Mouse (Mus musculus) cerebellum, adult 9-10 months (tissue): ENCODE measurements around the gene Efcab12.
"Not testable (repeated sequence)": the region's sequence is repeated elsewhere in the genome, so short reads cannot be mapped to it uniquely, and the experiment has no call there.

ENCODE experiments used
- DNase-seq: peaks from one replicate; pipeline ENCODE4 v3.0.0; 2022

Efcab12 gene

DNA sequence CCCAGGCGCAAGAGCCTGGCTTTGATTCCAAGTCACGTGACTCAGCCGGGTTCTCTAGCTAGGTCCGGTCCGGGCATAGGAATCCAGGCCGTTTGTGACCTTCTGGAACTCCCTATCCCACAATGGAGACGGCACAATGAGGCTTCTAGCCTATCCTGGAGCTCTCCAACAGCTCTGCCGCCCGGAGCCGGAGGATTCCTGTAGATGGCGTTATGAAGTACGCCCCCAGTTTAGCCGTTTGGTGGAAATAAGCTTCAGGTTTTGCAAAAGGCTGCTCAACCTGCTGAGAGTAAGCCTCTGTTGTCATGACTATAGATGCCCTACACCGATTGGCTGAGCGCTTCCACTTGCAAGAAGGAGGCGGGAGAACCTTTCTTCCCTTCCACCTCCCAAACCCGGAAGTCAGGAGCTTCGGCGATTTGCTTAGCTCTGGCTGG is at the start of gene Efcab12:
Efcab12 (minus strand) TSS at position 252 of the 437 bp plus-strand sequence.
- peak; percentile 86 for DNase-seq

DNA sequence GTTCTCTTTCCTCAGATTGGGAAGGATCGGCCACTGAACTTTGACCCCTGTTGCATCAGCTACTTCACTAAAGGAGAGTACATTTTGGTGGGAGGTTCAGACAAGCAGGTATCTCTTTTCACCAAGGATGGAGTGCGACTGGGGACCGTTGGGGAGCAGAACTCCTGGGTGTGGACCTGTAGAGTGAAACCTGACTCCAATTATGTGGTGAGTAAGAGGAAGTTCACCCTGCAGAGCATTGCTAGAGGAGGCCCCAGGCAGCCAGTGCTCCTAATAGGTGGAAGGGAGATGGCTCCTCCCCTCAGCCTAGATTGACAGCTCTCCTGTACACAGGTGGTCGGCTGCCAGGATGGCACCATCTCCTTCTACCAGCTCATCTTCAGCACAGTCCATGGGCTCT is 48.7 kb upstream of the Efcab12 start:
- DNase-seq = no peak

DNA sequence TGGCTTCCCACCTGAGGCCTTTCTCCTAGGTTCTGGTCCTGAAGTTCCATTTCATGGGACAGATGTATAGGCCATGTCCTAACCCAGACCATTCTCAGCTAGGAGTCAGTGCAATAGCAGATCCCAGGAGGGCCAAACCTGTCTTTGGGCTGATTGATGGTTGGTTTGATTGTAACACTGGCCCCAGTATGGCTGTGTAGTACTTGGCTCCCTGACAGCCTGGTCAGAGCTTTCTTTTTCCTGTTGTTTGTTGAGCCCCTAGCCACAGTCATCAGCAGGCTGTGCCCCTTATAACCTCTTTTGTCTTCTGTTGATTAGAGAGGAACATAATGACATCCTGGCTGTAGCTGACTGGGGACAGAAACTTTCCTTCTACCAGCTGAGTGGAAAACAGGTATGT is 45.8 kb upstream of the Efcab12 start:
- DNase-seq = no peak

DNA sequence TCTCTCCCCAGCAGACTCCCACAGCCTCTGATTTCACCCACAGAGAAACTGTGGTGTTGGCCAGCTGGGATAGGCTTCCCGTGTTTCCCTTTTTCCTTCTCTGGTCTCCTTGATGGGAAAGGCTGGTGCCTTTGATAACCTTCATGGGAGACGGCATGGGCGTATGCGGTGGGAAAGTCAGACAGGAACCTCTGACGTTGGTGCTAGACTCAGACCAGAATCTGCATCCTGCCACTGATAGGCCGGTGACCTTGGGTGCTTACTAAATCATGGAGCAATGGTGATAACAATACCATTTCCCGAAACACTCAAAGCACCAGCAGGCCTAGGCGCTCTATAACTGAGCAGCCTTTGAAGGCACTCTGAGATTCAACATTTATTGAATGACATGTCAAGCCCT is 42.5 kb upstream of the Efcab12 start:
- no peak for DNase-seq

DNA sequence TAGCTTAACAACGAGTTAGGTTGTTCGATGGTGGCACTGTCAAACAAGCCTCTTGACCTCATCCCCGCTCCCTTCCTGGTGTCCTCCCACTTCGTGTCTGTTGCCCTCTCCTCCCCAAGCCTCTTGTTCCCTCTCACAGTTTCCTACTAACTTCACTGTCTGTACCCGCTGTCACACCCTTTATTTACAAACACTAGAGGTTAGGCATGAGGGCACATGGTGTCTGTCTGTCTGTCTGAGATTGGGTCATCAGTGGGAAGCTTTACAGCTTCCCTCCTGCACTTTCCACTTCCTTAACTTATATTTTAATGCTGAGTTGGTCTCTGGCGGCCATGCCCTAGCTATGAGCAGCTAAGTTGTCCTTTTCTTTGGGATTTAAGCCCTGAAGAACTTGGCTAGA is 41.5 kb upstream of the Efcab12 start:
- no peak for DNase-seq

DNA sequence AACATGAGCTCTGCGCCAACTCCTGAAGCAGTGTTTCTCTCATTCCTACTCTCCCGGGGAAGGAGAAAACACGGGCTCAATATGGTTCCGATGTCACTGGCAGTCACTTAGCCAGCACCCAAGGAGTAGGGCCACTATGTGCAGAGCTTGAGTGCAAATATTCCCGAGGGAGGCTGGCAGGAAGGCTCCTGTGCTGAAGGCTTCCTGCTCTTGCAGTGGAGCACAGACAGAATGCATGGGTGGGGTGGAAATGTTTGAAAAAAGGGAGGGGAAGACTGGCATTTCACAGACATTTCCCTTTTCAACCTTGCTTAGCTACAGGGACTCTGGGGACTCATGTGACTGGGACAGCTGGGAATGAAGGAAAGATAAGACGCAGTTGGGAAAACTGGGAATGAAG is 40.5 kb upstream of the Efcab12 start:
- no peak for DNase-seq

DNA sequence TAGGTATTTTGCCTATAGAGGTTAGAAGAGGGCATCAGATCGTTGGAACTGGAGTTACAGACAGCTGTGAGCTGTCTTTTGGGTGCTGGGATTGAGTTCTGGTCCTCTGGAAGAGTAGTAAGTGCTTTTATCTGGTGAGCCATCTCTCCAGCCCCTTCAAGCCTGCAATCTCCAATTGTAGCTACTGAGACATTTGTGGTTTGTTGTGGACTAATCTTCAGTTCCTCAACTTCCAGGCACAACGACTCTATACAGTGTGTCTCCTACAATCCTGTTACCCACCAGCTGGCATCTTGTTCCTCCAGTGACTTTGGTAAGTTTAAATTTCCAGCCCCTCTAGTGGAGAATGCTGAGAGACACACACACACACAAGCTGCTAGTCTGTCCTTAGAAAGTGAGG is 39.0 kb upstream of the Efcab12 start:
- DNase-seq = no peak

DNA sequence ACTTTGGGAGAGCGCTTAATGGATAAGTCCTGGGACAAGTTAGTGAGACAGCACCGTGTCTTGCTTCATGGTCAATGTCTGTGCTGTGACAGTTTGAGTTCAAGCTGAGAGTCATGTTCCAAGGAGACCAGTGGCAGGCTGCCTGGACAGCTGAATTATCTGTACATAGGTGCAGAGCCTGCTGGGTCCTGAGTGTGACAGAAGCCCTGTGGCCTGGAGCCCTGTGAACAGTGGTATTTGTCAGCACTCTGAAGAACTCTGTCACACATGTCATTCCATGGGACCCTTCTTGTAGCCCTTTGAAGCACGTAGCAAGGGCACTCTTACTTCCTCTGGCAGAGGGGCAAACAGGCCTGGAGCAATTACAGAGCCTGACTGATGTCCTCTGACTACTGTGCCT is 33.1 kb upstream of the Efcab12 start:
- not testable (repeated sequence) for DNase-seq

DNA sequence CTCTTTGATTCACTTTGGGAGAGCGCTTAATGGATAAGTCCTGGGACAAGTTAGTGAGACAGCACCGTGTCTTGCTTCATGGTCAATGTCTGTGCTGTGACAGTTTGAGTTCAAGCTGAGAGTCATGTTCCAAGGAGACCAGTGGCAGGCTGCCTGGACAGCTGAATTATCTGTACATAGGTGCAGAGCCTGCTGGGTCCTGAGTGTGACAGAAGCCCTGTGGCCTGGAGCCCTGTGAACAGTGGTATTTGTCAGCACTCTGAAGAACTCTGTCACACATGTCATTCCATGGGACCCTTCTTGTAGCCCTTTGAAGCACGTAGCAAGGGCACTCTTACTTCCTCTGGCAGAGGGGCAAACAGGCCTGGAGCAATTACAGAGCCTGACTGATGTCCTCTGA is 28.9 kb upstream of the Efcab12 start:
- DNase-seq = not testable (repeated sequence)

DNA sequence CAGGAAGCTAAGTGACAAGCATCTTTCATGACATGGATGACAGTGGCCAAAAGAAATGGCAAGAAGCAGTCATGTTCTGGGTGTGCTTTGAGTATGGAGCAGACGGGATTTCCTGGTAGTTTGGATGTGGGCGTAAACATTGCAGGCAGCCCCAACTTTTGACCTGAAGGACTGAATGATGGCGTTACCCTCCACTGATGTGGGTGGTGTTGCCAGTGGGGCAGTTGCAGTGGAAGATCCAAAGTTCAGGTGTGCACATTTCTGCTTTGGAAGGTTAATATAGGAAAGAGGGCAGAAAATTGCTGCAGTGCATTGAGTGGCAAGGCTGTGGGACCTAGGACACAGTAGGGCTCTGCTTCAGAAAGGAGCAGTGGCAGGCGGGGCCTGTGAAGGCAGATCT is 27.0 kb upstream of the Efcab12 start:
- no peak for DNase-seq

DNA sequence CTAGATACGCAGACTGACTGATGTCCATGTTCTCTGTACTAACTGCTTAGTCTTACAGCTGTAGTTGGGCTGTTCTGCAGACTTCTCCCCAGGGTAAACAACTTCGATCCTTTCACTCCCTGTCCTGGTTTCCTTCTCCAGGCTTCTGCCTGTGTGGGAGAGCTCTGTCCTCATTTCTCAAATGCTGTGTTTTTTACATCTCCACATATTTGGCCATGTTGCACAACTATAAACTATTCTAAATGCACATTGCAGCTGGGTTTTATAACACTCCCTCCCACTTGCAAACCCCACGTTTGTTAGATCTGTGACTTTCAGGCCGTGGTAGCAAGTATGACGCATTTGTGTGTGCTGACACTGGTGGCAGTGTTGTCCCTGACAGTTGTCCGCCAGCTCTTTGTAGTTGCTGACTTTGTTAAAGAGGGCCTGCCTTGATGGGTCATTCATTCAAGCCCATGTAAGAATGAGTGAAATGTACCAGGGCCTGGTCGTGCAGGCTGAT is 25.2 kb upstream of the Efcab12 start:
- DNase-seq = no peak

DNA sequence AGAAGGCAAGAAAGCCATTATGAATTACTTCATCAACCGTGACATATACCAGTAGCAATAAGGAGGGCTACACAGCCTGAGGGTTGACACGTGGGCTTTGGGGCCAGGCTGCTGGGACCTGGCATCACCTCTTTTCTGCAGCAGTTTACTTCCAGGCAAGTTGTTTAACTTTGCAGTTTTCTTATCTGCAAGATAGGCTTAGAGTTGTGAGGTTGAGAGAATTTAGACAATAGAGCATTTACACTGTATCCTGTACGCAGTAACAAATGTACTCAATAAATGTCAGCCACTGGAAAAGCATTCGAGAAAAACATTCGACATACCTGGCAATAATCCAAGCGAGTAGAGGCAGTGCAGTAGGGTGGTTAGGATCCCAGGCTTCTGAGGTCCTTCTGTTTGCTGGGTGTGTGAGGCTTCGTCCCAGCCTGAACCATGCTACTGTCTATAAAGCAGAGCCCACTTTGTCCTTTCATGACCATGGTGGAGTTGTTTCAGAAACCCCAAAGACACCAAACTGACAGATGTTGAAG is 21.9 kb upstream of the Efcab12 start:
- DNase-seq = no peak

DNA sequence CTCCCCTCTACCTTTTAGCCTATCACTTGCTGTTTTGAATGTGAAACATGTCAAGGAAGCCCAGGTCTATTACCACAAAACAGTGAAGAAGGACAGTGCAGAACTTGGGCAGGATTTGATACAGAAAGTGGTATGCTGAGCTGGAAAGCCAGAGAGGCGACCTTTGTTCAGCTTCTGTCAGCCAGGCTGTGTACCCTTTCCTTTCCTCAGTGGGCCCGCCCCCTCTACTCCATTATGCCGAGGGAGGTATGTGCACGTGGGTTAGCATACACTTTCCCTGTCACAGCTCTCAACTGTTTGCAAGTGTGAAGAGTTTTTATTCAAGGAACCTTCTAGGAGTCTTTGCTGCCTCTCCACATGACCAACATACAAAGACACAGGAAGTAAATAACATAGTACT is 21.0 kb upstream of the Efcab12 start:
- no peak for DNase-seq

DNA sequence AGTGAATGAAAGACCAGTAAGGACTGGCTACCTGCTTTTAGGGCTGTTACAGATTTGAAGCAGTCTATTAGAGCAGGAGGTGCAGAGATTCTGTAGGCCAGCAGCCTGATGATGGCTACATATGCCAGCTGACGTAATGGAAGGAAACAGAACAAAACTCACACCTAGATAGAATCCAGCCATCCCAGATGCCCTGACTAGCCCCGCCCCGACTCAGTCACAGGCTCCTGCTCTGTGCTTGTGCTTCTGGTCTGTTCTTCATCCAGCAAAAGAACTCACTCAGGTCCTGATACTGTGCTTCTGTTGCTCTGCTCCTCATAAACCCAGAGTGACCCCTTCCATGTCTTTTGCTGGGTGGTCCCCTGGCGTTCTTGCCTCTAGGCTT is 18.1 kb upstream of the Efcab12 start:
- DNase-seq = no peak

DNA sequence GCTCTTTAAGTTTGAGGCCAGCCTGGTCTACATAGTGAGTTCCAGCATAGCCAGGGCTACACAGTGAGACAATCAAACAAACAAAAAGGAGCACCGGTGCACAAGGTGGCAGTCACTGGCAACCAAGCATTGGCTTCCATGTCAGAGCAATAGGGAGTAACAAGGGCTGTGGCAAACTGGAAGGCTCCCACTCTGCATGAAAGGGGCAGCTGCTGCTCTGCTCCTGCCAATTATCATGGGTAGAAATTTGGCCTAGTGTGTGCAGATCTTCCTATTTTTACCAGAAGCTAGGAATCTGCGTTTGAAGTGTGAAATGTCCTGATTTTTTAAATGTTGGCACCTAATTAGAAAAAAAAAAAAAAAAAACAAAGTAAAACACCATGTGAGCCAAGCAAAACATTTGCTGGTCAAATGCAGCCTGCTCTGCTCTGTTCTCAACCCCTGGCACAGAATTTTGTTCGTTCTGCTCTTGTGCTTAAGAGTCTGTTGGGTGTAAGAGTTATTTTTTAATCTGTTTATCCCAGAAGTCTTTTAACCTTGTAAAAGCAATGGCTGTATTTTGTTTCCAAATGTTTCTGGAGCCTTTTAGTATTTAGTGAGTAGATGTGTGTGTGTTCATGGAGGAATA is 17.6 kb upstream of the Efcab12 start:
- no peak for DNase-seq

DNA sequence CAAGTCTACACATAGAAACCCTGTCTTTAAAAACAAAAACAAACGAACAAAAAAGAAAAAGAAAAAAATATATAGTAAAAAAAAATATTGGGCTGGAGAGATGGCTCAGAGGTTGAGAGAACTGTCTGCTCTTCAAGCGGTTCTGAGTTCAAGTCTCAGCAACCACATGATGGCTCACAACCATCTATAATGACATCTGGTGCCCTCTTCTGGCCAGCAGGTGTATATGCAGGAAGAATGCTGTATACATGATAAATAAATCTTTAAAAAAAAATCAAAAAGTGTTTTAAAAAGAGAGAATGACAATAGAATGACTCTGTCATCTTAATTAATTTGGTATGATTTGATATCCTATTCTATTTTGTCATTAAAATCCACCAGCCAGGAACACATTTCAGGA is 16.2 kb upstream of the Efcab12 start:
- peak; percentile 31 for DNase-seq

DNA sequence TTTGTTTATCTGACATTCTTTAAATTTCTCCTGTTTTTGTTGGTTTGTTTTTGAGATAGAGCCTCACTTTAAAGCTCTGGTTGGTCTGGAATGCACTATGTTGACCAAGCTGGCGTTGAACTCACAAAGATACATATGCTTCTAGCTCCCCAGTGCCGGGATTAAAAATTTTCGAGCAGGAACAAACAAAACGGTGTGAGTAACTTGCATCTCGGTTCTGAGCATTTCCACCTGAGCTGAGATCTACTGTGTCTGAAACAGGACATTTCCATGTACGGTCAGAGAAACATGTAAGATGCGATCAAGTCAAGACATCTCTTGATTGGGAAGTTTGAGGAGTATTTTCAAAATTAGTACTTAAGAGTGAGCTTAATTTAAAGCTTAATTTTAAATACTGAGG is 15.8 kb upstream of the Efcab12 start:
- DNase-seq = peak; percentile 32

DNA sequence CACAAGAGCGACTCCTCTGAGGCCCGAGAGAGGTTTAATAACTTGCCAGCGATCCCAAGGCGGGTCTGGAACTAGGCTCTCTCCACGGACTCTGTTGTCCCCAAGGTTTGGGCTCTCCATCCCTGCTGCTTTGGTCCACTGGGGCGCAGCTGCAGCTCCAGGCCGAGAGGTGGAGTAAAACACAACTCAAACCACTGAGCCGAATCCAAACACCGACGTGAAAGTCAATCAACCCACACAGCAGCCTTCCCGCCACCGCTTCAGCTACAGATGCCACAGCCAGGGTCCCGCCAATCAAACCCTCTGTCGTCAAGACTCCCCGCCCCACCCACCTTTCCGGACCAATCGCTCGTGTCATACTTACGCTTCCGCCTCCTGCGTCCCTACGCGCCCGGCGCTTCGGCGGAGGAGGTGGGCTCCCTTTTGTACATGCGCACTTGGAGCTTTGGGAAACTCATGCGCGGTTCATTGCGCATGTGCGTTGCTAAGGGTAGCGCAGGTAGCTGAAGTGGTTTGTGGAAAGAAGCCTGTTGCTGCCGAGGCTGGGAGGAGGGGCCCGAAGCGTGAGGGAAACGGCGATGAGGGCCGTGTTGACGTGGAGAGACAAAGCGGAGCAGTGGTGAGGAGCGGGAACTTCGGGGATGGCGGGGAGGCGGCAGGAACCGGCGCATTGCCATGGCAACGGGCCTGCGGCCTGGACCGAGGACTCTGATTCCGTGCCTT is 15.0 kb upstream of the Efcab12 start, which contains the start of the genes Mbd4 and Ift122:
Mbd4 (minus strand) TSS at position 281 of the 723 bp plus-strand sequence.
Ift122 (plus strand) TSS at position 380 of the 723 bp plus-strand sequence.
- DNase-seq = peak; percentile 98

DNA sequence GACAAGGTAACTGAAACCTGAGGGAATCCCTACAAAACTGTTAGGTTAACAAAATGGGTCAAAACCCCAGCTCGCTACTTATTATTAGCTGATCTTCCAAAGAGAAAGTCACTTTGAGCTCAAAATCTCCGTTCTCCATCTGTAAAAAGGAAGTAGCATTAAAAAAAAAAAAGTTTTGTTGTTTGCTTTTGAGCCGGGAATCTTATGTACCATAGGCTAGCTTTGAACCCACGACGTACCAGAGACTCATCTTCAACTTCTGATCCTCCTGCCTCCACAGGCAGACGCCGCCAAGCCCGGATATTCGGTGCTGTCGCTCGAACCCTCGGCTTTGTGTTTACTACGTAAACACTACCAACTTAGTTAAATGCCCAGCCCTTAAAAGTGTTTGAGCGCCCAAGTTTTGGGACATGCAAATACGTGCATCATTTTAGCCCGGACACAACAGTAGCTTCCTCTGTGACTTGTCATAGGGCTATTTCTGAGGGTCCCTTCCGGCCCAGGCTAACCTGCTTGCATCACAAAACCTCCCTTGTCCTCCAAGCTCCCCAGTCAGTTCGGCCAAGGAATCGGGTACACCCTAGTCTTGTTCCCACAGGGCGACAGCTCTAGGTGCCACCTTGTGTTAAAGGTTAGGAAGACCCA is 14.4 kb upstream of the Efcab12 start:
- DNase-seq = no peak

DNA sequence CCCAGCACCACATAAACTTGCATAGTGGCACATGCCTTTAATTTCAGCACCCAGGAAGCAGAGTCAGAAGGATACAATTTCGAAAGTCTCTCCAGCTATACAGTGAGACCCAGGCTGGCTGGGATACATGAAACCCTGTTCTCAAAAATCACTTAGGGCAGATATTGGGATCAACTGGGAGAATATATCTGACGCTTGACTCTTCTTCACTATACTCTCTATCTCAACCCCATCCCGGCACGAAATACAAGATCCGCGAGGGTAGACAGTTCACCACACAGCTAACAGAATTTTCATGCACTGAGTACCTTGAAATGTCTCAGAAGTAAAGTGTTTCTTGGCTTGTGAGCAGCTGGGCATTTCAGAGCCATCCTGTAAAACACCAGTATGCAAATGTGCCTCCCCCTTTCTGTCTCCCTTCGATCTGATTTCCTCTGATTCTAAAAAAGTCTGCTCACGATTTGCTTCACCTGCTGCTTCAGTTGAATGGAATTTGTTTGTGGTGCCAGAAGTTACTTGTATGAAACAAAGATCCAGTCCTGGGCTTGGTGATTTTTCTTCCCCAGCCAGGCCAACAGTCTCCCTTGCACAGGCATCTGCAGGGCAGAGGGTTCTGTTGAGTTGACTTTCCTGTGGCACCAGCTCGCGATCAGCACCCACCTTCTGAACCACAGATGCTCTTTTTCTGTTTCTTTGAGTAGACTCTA is 10.5 kb upstream of the Efcab12 start:
- DNase-seq = no peak

DNA sequence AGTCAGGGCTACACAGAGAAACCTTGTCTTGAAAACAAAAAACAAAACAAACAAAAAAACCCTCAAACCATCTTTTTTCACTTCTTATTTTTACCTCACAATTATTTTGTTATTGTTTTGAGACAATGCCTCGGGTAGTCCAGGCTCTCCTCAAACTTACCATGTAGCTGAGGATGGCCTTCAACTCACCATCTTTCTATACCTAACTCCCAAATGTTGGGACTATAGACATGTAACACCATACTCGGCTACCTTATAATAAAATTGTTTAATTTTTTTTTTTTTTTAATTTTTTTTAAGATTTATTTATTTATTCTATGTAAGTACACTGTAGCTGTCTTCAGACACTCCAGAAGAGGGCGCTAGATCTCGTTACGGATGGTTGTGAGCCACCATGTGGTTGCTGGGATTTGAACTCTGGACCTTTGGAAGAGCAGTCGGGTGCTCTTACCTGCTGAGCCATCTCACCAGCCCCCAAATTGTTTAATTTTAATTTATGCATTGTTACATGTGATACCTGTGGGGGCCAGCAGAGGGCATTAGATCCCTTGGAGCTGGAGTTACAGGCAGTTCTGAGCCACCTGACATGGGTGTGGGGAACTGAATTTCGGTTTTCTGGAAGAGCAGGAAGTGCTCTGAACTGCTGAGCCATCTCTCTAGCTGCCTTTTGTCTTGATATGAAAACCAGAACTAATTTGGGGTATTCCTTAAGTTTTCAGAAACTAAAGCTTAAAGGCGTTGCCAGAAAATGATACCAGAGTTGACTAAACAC is 8.6 kb upstream of the Efcab12 start:
- peak; percentile 72 for DNase-seq

DNA sequence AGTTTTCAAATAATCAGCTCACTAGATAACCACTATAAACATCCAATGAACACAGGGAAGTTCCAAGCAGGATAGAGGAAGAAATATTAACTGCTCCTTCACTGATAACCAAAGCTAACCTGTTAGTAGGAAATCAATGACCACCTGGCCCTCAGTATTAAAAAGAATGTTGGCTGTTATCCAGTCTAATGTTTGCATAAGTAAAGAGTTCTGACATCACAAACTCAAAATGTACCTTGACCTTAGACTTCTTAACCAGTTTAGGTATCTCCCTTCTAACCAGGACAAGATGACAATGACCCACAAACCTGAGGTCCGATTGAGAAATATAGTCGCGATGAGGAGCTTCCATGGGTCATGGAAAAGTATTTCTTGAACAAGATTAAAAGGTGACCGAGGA is 6.8 kb upstream of the Efcab12 start:
- no peak for DNase-seq
